Mouse (Mus musculus) thymus, postnatal 4 days (tissue): ENCODE results near the gene Gcn1l1.

Source experiments
- DNase-seq: peaks from one replicate; pipeline ENCODE4 v3.0.0; 2021

Gene Gcn1l1

GRCm38 (mm10) chr5:115667210-115667609, 102.2 kb downstream of the Gcn1l1 start:
- DNase-seq: no peak

- no peak for DNase-seq
Measured at GRCm38 (mm10) chr5:115667894-115668293, 102.8 kb downstream of the Gcn1l1 start.

GRCm38 (mm10) chr5:115668986-115669385, 103.9 kb downstream of the Gcn1l1 start:
- DNase-seq: no peak

- DNase-seq: no peak
Measured at GRCm38 (mm10) chr5:115669974-115670373, 104.9 kb downstream of the Gcn1l1 start.

GRCm38 (mm10) chr5:115670406-115670805, 105.4 kb downstream of the Gcn1l1 start:
- no peak for DNase-seq

- no peak for DNase-seq
Measured at GRCm38 (mm10) chr5:115671846-115672245, 106.8 kb downstream of the Gcn1l1 start.
